Comparison of ENCODE assay signal across 8 mouse cellular contexts in genomic region chrX:111895084-111895779, GRCm38 (mm10). TPM values are rescaled to one million over a fixed set of nuclear protein-coding genes. Genes with fewer than 3 reads are reported as not detected.
DNase-seq lines count a peak whose midpoint lies in the region; ATAC-seq lines count a peak whose summit lies in the region.

No protein-coding gene starts in this region.

- H3K9me3 ChIP-seq in lung, embryonic 16.5 days (ENCODE audit: control insufficient read depth, low read length): no peaks in the 10 kb centered on the region
- no peaks in the 10 kb centered on the region for H3K9me3 ChIP-seq in limb, embryonic 13.5 days

- H3K4me2 ChIP-seq in lung, embryonic 16.5 days (ENCODE audit: low read depth, low read length): peak overlapping the region; percentile 61
- peak overlapping the region; percentile 70 for H3K4me2 ChIP-seq in limb, embryonic 13.5 days (replicated peaks)

- 0 out of 2 replicates have a peak overlapping the region, but pooled peaks have one; percentile 11 for H3K9ac ChIP-seq in lung, embryonic 16.5 days (ENCODE audit: low read length)
- peak overlapping the region; percentile 35; the same call in 1 of the 2 replicates for H3K9ac ChIP-seq in limb, embryonic 13.5 days

- DNase-seq in adrenal gland, adult 2 months: peak; percentile 9
- no peak for DNase-seq in adrenal gland, adult 8-10 months
- DNase-seq in lung, postnatal 36 days: no peak
- DNase-seq in retina, embryonic 14.5 days (ENCODE audit: low spot score): peak; percentile 38
- DNase-seq in frontal cortex, postnatal 25 days (ENCODE audit: low spot score in 2 of 2): no peak
- DNase-seq in thymus, postnatal 10 days (ENCODE audit: low spot score in 2 of 2): no peak

- 15% methylated on average over 38 of the region's 70 CpGs for WGBS in lung, embryonic 16.5 days
- 20% methylated on average over 42 of the region's 70 CpGs for WGBS in limb, embryonic 13.5 days

- H3K27ac ChIP-seq in lung, embryonic 16.5 days (ENCODE audit: low read length): no peak overlapping the region
- H3K27ac ChIP-seq in limb, embryonic 13.5 days: no peak overlapping the region

- peaks cover 7% of the 10 kb centered on the region for H3K27me3 ChIP-seq in lung, embryonic 16.5 days (ENCODE audit: control insufficient read depth, insufficient read depth, low read depth, low read length)
- H3K27me3 ChIP-seq in limb, embryonic 13.5 days: peaks cover 17% of the 10 kb centered on the region

- H3K4me1 ChIP-seq in lung, embryonic 16.5 days (replicated peaks; ENCODE audit: control insufficient read depth, insufficient read depth, low read length): no peaks in the 10 kb centered on the region
- H3K4me1 ChIP-seq in limb, embryonic 13.5 days: no peaks in the 10 kb centered on the region

- ATAC-seq in lung, embryonic 16.5 days (ENCODE audit: low read depth): no peak
- peak; percentile 73 for ATAC-seq in limb, embryonic 13.5 days (ENCODE audit: low FRiP score, low read depth)

- H3K4me3 ChIP-seq in lung, embryonic 16.5 days (ENCODE audit: low read length): peak overlapping the region; percentile 42
- H3K4me3 ChIP-seq in limb, embryonic 13.5 days: peak overlapping the region; percentile 47

- no peaks in the 10 kb centered on the region for H3K36me3 ChIP-seq in lung, embryonic 16.5 days (ENCODE audit: control insufficient read depth, insufficient read depth, low read length)
- no peaks in the 10 kb centered on the region for H3K36me3 ChIP-seq in limb, embryonic 13.5 days

RNA-seq across cellular contexts. Expression of gene Gm45194, which starts 4.0 kb away (rescaled TPM):
- total RNA-seq in adrenal gland, adult 2 months (2021): 1 to 10 TPM; 4.2 to 4.3 TPM
- polyA plus RNA-seq in adrenal gland, adult 2 months (2012; rRNA removed): not detected in 2 replicates
- total RNA-seq in adrenal gland, adult 8-10 months (2022): 1 to 10 TPM; 3.1 to 9.8 (median 6.7) TPM
- 0.24 and 0.31 TPM in 2 replicates for polyA plus RNA-seq in lung, embryonic 16.5 days (2015; fragmentation: Nextera tagmentation; extraction: Ambion mirVana)
- 0.56 and 1.8 TPM in 2 replicates for polyA plus RNA-seq in limb, embryonic 13.5 days (2015; fragmentation: Nextera tagmentation; extraction: Ambion mirVana)

Comparison
In these comparisons a context has a peak if more than half of its experiments do, and no peak if none do; other contexts are left out.
1. DNase-seq: peak in adrenal gland, adult 2 months (single experiment) and retina, embryonic 14.5 days (single experiment); none in adrenal gland, adult 8-10 months (single experiment), lung, postnatal 36 days (single experiment), frontal cortex, postnatal 25 days (0 of 2) and thymus, postnatal 10 days (0 of 2).